Mouse (Mus musculus): ENCODE measurements around the gene Olfr320.

GRCm38 (mm10) chr11:58638176-58638701 lies 42.7 kb upstream of the Olfr320 start:
- TF ChIP-seq CTCF (IDR thresholded peaks at IDR 0.05; ENCODE audit: borderline replicate concordance, insufficient read depth, low read depth, low read length): no peak
- no peak for TF ChIP-seq POLR2A (IDR thresholded peaks at IDR 0.05; ENCODE audit: borderline replicate concordance, insufficient read depth, low read length)
